Mouse (Mus musculus) cerebellum, adult 2 months (tissue): ENCODE measurements around the gene Olfml2b. TPM values are rescaled to one million over a fixed set of nuclear protein-coding genes. Genes with fewer than 3 reads are reported as not detected.

Source experiments
- DNase-seq, 2 experiments: peaks; one replicate each; pipeline ENCODE4 v3.0.0; 2021
- H3K27ac ChIP-seq: fragments of 200-500 bp; 2 replicates; pipeline ENCODE4 v1.5.1; 2012; ENCODE audit warnings: low read length, control low read depth, inconsistent platforms; ENCODE audit not compliant: insufficient read depth
- H3K27me3 ChIP-seq: fragments of 200-500 bp; 2 replicates; pipeline ENCODE4 v1.6.1; 2012; ENCODE audit warnings: inconsistent platforms, mild to moderate bottlenecking, low read length, moderate library complexity; ENCODE audit not compliant: control insufficient read depth, insufficient read depth
- H3K4me1 ChIP-seq: fragments of 200-500 bp; 2 replicates; pipeline ENCODE4 v1.6.1; 2011; ENCODE audit warnings: low read length; ENCODE audit not compliant: control insufficient read depth, insufficient read depth
- H3K4me3 ChIP-seq: fragments of 200-500 bp; replicated peaks from 2 replicates; pipeline ENCODE3; 2011; ENCODE audit warnings: mild to moderate bottlenecking, low read depth, low read length, control low read depth; ENCODE audit not compliant: insufficient read depth
- CTCF ChIP-seq: fragments of 200-500 bp; IDR thresholded peaks from 2 replicates; pipeline ENCODE4 v1.5.1; 2011; ENCODE audit warnings: low read depth, mild to moderate bottlenecking, control low read depth, low read length, moderate library complexity, borderline replicate concordance; ENCODE audit not compliant: insufficient read depth
- POLR2A ChIP-seq: fragments of 200-500 bp; IDR thresholded peaks from 2 replicates; pipeline ENCODE4 v1.6.1; 2011; ENCODE audit warnings: low read length, control low read depth, borderline replicate concordance; ENCODE audit not compliant: insufficient read depth
- WGBS: fragments of 180-500 bp; shearing (Covaris S2); methylation state at CpG from one replicate; pipeline ENCODE4 v1.1.7; 2018; 5-methylcytosine and 5-hydroxymethylcytosine counted together
- polyA plus RNA-seq: library from polyadenylated mRNA; depleted of rRNA; stranded (reverse); fragments of >200 nt; gene quantifications from 2 replicates; pipeline ENCODE4 v1.2.3, GENCODE M21; 2012

The Olfml2b gene
- polyA plus RNA-seq, 1 experiment = 3.8 TPM

DNA sequence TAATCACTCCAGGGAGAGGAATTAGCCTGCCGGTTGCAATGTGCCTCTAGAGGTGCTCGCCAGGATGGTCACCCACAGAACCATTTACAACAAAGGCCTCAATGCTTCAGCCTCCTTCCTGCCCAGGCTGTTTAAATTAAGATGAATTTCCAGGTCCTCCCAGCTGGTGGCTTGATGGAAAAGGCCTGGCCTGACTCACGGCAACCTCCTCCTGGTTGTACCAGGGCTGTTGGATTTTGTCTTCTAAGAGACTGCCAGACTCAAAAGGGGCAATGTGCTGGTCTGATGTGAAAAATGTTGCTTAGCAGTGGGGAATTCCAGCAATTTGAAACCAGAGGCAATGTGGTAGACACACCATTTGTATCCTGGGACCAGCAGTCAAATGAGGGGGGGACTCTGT lies 56.8 kb downstream of the Olfml2b start:
- H3K27ac ChIP-seq = no peak overlapping the region
- no peaks in the 10 kb centered on the region for H3K27me3 ChIP-seq
- WGBS = 58% methylated on average over 3 of the region's 3 CpGs
- H3K4me3 ChIP-seq = no peak overlapping the region
- DNase-seq = no peak
- peaks cover 2% of the 10 kb centered on the region; the same call in 1 of the 2 replicates for H3K4me1 ChIP-seq
- no peak for TF ChIP-seq POLR2A
- no peak for TF ChIP-seq CTCF

DNA sequence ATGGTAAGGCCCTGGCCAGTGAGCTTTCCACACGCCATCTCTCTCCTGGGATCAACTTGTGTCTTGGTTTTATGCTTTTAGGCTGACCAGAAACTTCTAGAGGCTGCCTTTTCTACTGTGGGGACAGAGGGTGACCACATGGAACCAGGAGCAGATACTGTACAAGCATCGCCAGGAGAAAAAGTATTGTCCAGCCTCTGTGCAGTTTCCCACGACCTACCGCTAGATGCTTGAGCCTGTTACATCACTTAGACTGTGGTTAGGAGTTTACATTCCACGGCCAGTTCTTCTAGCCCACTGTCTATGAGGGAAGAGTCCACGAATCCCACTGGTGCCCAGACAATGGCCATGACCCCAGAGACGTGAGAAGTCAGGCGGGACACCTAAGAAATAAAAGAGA lies 57.2 kb downstream of the Olfml2b start:
- Histone ChIP-seq H3K4me1 (peaks cover 2% of the 10 kb centered on the region; the same call in 1 of the 2 replicates), H3K27me3 (no peaks in the 10 kb centered on the region), H3K27ac (no peak overlapping the region), H3K4me3 (no peak overlapping the region)
- no peak for DNase-seq
- TF ChIP-seq POLR2A (no peak), CTCF (no peak)
- 88% methylated on average over 8 of the region's 8 CpGs for WGBS

DNA sequence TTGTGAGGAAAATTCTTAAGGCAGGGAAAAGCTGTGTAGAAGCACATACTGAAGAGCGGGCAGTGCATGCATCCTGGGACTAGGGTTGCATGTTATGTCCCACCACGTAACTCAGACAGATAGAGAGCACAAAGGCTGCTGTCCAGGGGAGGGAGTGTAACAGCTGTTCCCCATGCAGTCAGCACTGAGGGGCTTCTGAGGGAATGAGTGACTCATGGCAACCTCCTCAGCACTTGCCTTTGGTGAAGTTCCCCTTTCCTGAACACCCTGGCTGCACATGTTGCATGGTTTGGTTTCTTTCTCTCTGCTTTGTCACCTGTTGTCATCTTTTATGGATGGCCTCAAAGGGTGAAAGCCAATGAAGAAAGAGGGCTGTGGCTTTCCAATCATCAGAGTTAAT lies 57.9 kb downstream of the Olfml2b start:
- no peak overlapping the region for H3K27ac ChIP-seq
- WGBS = 70% methylated on average over 2 of the region's 2 CpGs
- TF ChIP-seq POLR2A (no peak), CTCF (no peak)
- DNase-seq = no peak
- no peak overlapping the region for H3K4me3 ChIP-seq
- peaks cover 2% of the 10 kb centered on the region; the same call in 1 of the 2 replicates for H3K4me1 ChIP-seq
- H3K27me3 ChIP-seq = no peaks in the 10 kb centered on the region

DNA sequence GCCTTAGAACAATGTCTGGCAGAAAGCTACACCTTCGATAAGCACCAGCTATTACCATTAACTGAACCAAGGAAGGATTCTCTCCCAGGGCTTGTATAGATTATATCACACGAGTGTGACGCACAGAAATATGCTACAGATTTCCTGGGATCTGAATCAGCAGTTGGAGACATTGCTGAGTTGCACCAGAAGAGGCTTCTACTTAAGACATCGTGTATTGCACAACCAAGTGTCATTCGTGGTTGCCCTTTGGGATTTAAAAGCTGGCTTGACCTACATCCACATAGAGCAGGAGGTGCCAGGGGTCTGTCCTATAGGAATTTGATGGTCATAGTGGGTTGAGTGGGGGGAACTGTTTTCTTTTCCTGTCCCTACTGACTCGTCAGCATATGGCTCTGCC lies 58.6 kb downstream of the Olfml2b start:
- no peak for DNase-seq
- H3K4me3 ChIP-seq = no peak overlapping the region
- no peak for TF ChIP-seq CTCF
- TF ChIP-seq POLR2A = no peak
- H3K4me1 ChIP-seq = peaks cover 2% of the 10 kb centered on the region; the same call in 1 of the 2 replicates
- no peaks in the 10 kb centered on the region for H3K27me3 ChIP-seq
- no peak overlapping the region for H3K27ac ChIP-seq
- 80% methylated on average over 6 of the region's 6 CpGs for WGBS

DNA sequence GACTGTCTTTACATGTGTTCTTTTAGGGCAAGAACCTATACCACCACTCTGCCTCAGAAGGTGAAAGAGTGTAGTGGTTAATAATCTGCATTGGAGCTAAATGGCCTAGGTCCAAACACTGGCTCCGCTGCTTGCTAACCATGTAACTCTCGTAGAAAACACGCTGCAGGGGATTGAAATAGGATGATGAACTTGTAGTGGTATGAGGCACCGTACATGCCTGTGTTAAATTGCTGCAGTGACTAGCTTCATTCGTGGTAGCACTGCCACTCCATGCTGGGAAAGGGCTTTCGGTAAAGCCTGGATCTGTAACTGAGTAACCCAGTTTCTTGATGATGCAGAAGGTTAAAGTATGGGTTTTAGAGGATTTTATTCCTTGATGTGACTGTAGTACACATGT lies 59.8 kb downstream of the Olfml2b start:
- no peak for TF ChIP-seq CTCF
- no peak for TF ChIP-seq POLR2A
- Histone ChIP-seq H3K27ac (no peak overlapping the region), H3K4me3 (no peak overlapping the region), H3K27me3 (no peaks in the 10 kb centered on the region), H3K4me1 (peaks cover 2% of the 10 kb centered on the region; the same call in 1 of the 2 replicates)
- 82% methylated on average over 6 of the region's 6 CpGs for WGBS
- DNase-seq = no peak

DNA sequence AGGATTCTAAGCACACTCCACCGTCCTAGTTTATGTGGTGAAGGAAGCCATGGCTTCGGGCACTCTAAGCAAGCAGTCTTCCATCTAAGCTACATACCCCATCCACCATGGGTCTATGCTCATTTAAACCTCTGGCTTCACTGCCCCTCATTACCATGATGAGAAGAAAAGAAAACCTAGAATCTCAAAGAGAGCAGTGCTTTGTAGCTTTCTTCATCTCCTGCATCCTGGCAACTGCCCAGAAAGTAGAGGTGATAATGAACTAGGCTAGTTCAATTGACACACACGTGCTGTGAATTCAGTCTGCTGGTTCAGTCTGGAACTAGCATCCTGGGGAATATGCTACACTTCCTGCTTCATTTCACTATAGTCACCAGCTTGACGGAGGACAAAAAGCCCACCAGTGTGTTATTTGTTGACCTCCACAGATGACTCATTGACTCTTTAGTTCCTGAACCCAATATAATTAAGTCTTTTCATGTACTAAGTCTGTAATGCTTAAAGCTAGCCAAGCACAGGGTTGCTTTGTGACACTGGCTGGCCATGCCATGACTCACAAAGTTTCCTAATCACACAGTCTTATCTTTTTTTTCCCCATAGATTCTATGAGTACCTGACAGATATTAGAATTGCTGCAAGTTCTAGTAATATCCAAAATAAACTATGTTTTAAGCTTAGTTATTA lies 60.7 kb downstream of the Olfml2b start:
- WGBS = 71% methylated on average over 4 of the region's 4 CpGs
- peaks cover 2% of the 10 kb centered on the region; the same call in 1 of the 2 replicates for H3K4me1 ChIP-seq
- H3K27ac ChIP-seq = no peak overlapping the region
- no peak for DNase-seq
- H3K27me3 ChIP-seq = no peaks in the 10 kb centered on the region
- H3K4me3 ChIP-seq = no peak overlapping the region
- TF ChIP-seq POLR2A (no peak), CTCF (no peak)

DNA sequence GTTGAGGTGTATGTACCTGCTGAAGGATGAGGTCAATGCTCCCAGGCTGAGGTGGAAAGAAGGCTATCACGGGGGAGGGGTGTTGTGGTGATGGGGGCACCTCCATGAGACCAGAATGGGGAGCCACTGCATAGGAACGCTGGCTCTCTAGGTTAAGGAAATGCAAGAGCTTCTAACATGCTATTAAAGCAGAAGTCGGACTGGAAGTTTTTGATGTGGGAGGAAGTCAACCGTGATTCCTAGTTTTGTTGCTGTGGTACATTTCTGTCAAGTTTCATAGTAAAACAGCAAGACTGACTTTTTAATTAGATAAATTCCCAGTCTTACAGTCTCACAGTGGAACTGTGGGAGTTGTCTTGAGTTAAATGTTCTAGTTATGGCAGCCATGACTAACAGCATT lies 61.7 kb downstream of the Olfml2b start:
- no peaks in the 10 kb centered on the region for H3K27me3 ChIP-seq

DNA sequence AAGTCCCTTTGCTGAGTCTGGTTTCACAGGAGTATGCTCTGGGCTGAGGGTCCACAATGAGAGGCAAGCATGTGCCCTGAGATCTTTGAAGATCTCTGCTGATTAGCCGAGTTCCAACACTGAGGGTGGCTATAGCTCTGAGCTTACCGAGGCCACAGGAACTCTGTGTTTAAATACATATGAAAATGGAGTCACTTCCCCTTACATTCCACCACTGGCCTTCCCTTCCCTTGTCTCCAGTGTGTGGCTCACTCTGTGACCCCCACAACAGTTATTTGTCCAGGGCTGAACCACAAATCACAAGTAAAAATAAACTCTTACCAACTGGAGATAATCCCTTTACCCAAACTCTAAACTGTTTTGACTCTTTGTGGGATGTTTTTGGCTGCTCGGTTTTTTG lies 64.7 kb downstream of the Olfml2b start:
- no peaks in the 10 kb centered on the region for H3K4me1 ChIP-seq
- TF ChIP-seq CTCF = no peak
- WGBS = 91% methylated on average over 3 of the region's 3 CpGs
- no peak for DNase-seq
- no peak overlapping the region for H3K4me3 ChIP-seq
- H3K27me3 ChIP-seq = no peaks in the 10 kb centered on the region
- H3K27ac ChIP-seq = no peak overlapping the region

More for the DNA sequence above, 61.7 kb downstream of the Olfml2b start:
- no peak for DNase-seq
- no peaks in the 10 kb centered on the region for H3K4me1 ChIP-seq
- H3K4me3 ChIP-seq = no peak overlapping the region
- TF ChIP-seq POLR2A (no peak), CTCF (no peak)
- WGBS = 91% methylated on average over 4 of the region's 4 CpGs
- no peak overlapping the region for H3K27ac ChIP-seq

DNA sequence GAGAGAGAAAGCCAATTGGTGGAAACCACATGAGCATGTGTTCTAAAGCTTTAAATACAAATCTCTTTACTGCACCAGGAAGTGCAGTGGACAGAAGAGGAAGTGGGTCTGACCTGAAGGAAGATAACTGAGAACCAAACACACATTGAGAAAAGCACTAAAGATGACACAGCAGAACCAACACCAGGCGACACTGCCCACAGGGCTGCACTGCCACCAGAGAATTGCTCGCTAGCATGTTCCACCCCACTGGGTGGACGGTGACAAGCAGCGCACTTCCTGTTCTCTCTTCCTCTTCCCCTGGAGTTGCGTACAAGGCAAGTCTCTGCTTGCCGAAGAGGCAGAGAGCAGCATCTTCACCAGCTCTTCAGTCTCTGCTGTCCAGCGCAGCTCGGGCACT lies 65.1 kb downstream of the Olfml2b start:
- Histone ChIP-seq H3K27me3 (no peaks in the 10 kb centered on the region), H3K4me3 (no peak overlapping the region), H3K27ac (no peak overlapping the region), H3K4me1 (no peaks in the 10 kb centered on the region)
- 95% methylated on average over 8 of the region's 8 CpGs for WGBS
- TF ChIP-seq CTCF (no peak), POLR2A (no peak)
- DNase-seq = no peak
